Mouse (Mus musculus): ENCODE data around the gene Tymp.

Tymp gene

DNA sequence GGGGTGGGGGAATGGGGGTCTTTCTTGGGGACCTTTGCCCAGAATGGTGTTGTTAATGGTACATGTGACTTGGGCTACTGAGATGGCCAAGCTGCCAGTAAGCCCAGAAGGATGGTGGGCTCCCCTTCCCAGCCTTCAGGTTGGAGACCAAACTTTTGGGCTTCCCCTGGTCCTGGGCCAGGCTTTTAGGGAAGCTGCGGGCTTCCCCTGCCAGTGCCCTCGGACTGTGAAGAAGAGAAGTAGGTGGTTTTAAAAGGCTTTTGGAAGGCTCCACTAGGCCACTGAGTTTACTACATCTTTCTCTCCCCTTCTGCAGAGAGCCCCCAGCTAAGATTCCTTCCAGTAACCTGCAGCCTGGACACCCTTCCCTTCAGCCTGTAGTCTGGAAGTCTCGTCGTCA, 53.2 kb downstream of the Tymp start:
- DNase-seq, result no peak

DNA sequence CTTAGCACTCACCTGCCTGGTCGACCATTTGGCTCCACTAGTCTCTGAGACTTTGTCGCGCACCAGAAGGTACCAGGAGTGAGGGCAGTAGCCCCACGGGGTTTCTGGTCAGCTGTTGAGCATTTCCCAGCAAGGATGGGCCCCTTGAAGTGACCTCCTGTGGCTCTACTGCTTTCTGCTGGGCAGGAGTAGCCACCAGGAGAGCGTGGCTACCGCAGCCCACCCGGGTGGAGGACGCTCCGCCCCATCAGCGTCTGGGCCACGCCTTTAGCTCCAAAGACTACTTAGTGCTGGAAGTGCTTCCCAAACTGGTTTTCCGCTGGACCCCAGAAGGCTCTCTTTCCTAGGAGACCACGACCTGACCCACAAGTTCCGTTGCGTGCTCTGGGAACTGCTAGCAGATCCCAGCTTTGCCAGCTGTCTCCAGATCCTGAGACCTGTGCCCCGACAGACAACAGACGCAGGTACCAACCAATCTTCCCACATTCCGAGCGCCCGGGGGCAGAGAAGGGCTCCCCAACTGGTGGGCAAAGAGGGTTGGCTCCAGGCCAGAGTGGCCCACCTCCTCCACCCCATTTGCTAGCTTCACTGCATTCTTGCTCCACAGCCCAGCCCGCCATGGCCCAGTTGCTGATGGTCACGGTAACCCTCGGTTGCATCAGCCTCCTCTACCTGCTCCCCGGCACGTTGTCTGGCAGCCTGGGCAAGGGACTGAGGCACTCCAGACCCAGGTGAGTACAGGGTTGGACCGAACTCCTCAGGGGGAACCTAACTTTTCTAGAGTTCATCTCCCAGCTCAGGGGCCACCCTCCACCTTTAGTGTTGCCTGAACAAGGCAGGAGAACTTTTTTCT, 53.9 kb downstream of the Tymp start, which contains the start of gene Adm2:
Gene Adm2 (plus strand): TSS at position 51 of the 853 bp plus-strand sequence.
- DNase-seq, result no peak

Measured in kidney, adult 18-20 months (tissue).